Mouse (Mus musculus): ENCODE data around the gene Cdh15. TPM values are rescaled to one million over a fixed set of nuclear protein-coding genes. Genes with fewer than 3 reads are reported as not detected.

Cdh15 gene
- polyA plus RNA-seq, 1 experiment from 2014 or later, result 0.59 TPM

GRCm38 (mm10) chr8:122834416-122834815 is 13.3 kb upstream of the Cdh15 start:
- H3K27ac ChIP-seq (ENCODE audit: low read depth, low read length), result no peak overlapping the region
- 91% methylated on average over 8 of the region's 8 CpGs for WGBS
- no peaks in the 10 kb centered on the region for H3K27me3 ChIP-seq (ENCODE audit: control insufficient read depth, insufficient read depth, low read length)
- ATAC-seq (ENCODE audit: low FRiP score), result no peak
- H3K36me3 ChIP-seq (ENCODE audit: control insufficient read depth, insufficient read depth, low read length), result no peaks in the 10 kb centered on the region
- H3K4me2 ChIP-seq, result no peak overlapping the region
- DNase-seq (ENCODE audit: low spot score, missing footprints), result peak; percentile 51
- H3K9me3 ChIP-seq (ENCODE audit: control insufficient read depth, low read length), result no peaks in the 10 kb centered on the region
- H3K9ac ChIP-seq (ENCODE audit: low read length), result no peak overlapping the region
- H3K4me3 ChIP-seq (ENCODE audit: low read depth, low read length), result no peak overlapping the region
- no peaks in the 10 kb centered on the region for H3K4me1 ChIP-seq (ENCODE audit: control insufficient read depth, insufficient read depth, low read length)

GRCm38 (mm10) chr8:122834971-122835370 is 12.8 kb upstream of the Cdh15 start:
- 37% methylated on average over 8 of the region's 8 CpGs for WGBS
- ATAC-seq (ENCODE audit: low FRiP score), result peak; percentile 67; the same call in 1 of the 2 replicates
- Histone ChIP-seq H3K4me2 (no peak overlapping the region), H3K4me3 (ENCODE audit: low read depth, low read length) (no peak overlapping the region), H3K36me3 (ENCODE audit: control insufficient read depth, insufficient read depth, low read length) (no peaks in the 10 kb centered on the region), H3K9me3 (ENCODE audit: control insufficient read depth, low read length) (no peaks in the 10 kb centered on the region), H3K27ac (ENCODE audit: low read depth, low read length) (no peak overlapping the region), H3K27me3 (ENCODE audit: control insufficient read depth, insufficient read depth, low read length) (no peaks in the 10 kb centered on the region), H3K9ac (ENCODE audit: low read length) (no peak overlapping the region), H3K4me1 (ENCODE audit: control insufficient read depth, insufficient read depth, low read length) (peaks cover 3% of the 10 kb centered on the region)
- DNase-seq (ENCODE audit: low spot score, missing footprints), result peak; percentile 94

DNA sequence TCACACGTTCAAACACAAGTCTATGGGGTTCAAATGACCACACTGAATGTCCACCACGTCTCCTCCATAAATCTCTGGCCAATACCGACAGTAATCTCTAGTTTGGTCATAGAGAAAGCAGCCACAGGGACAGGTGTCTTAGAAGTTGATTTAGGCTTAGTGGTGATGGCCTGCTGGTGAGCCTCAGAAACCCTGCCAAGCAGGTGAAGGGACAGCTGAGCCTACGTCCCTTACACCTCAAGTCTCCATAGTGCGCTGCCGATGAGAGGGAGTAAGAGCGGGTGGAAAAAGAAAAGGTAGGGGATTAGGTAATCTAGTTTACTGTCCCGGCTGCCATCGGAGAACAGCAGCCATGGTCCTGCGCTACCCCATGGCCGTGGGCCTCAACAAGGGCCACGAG is 11.6 kb upstream of the Cdh15 start:
- ATAC-seq (ENCODE audit: low FRiP score) (no peak), DNase-seq (ENCODE audit: low spot score, missing footprints) (peak; percentile 39)
- no peak overlapping the region for H3K27ac ChIP-seq (ENCODE audit: low read depth, low read length)
- no peak overlapping the region for H3K4me2 ChIP-seq
- H3K4me3 ChIP-seq (ENCODE audit: low read depth, low read length), result no peak overlapping the region
- H3K9me3 ChIP-seq (ENCODE audit: control insufficient read depth, low read length), result no peaks in the 10 kb centered on the region
- WGBS, result 86% methylated on average over 12 of the region's 12 CpGs
- H3K9ac ChIP-seq (ENCODE audit: low read length), result no peak overlapping the region
- peaks cover 3% of the 10 kb centered on the region for H3K4me1 ChIP-seq (ENCODE audit: control insufficient read depth, insufficient read depth, low read length)
- H3K36me3 ChIP-seq (ENCODE audit: control insufficient read depth, insufficient read depth, low read length), result no peaks in the 10 kb centered on the region
- H3K27me3 ChIP-seq (ENCODE audit: control insufficient read depth, insufficient read depth, low read length), result no peaks in the 10 kb centered on the region

DNA sequence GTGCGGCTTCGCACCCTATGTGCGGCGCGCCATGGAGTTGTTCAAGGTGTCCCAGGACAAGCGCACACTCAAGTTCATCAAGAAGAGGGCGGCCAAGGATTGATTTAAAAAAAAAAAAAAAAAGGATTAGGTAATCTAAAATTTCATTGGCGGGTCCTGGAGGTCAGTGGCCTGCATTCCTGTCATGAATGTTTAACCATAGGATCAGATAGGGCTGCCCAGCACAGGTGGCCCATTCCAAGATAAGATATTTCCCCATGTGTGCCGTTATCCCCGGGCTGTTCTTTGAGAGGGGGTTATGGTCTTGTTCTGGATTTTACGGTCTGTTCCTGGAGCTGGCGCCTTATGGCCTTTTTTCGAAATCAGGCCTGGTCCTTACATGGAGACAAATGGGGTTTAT is 11.1 kb upstream of the Cdh15 start:
- Histone ChIP-seq H3K9ac (ENCODE audit: low read length) (no peak overlapping the region), H3K4me2 (no peak overlapping the region), H3K36me3 (ENCODE audit: control insufficient read depth, insufficient read depth, low read length) (no peaks in the 10 kb centered on the region), H3K9me3 (ENCODE audit: control insufficient read depth, low read length) (no peaks in the 10 kb centered on the region), H3K27me3 (ENCODE audit: control insufficient read depth, insufficient read depth, low read length) (no peaks in the 10 kb centered on the region), H3K27ac (ENCODE audit: low read depth, low read length) (no peak overlapping the region), H3K4me1 (ENCODE audit: control insufficient read depth, insufficient read depth, low read length) (peaks cover 3% of the 10 kb centered on the region), H3K4me3 (ENCODE audit: low read depth, low read length) (no peak overlapping the region)
- ATAC-seq (ENCODE audit: low FRiP score), result no peak
- WGBS, result 92% methylated on average over 13 of the region's 13 CpGs
- DNase-seq (ENCODE audit: low spot score, missing footprints), result no peak

GRCm38 (mm10) chr8:122844161-122844560 is 3.6 kb upstream of the Cdh15 start:
- Histone ChIP-seq H3K4me3 (ENCODE audit: low read depth, low read length) (no peak overlapping the region), H3K27ac (ENCODE audit: low read depth, low read length) (no peak overlapping the region), H3K4me1 (ENCODE audit: control insufficient read depth, insufficient read depth, low read length) (peaks cover 3% of the 10 kb centered on the region), H3K4me2 (no peak overlapping the region), H3K9ac (ENCODE audit: low read length) (no peak overlapping the region), H3K27me3 (ENCODE audit: control insufficient read depth, insufficient read depth, low read length) (no peaks in the 10 kb centered on the region), H3K9me3 (ENCODE audit: control insufficient read depth, low read length) (no peaks in the 10 kb centered on the region), H3K36me3 (ENCODE audit: control insufficient read depth, insufficient read depth, low read length) (no peaks in the 10 kb centered on the region)
- 83% methylated on average over 3 of the region's 3 CpGs for WGBS
- ATAC-seq (ENCODE audit: low FRiP score) (no peak), DNase-seq (ENCODE audit: low spot score, missing footprints) (no peak)

- Histone ChIP-seq H3K36me3 (ENCODE audit: control insufficient read depth, insufficient read depth, low read length) (no peaks in the 10 kb centered on the region), H3K4me3 (ENCODE audit: low read depth, low read length) (no peak overlapping the region), H3K4me2 (no peak overlapping the region), H3K27me3 (ENCODE audit: control insufficient read depth, insufficient read depth, low read length) (no peaks in the 10 kb centered on the region), H3K9ac (ENCODE audit: low read length) (no peak overlapping the region), H3K27ac (ENCODE audit: low read depth, low read length) (no peak overlapping the region), H3K9me3 (ENCODE audit: control insufficient read depth, low read length) (no peaks in the 10 kb centered on the region), H3K4me1 (ENCODE audit: control insufficient read depth, insufficient read depth, low read length) (no peaks in the 10 kb centered on the region; the same call in 1 of the 2 replicates)
- 83% methylated on average over 4 of the region's 4 CpGs for WGBS
- ATAC-seq (ENCODE audit: low FRiP score) (no peak), DNase-seq (ENCODE audit: low spot score, missing footprints) (no peak)
Measured at GRCm38 (mm10) chr8:122845662-122846061, 2.1 kb upstream of the Cdh15 start.

- WGBS, result 71% methylated on average over 10 of the region's 11 CpGs
Measured at GRCm38 (mm10) chr8:122849152-122849910, 1.6 kb downstream of the Cdh15 start.

DNA sequence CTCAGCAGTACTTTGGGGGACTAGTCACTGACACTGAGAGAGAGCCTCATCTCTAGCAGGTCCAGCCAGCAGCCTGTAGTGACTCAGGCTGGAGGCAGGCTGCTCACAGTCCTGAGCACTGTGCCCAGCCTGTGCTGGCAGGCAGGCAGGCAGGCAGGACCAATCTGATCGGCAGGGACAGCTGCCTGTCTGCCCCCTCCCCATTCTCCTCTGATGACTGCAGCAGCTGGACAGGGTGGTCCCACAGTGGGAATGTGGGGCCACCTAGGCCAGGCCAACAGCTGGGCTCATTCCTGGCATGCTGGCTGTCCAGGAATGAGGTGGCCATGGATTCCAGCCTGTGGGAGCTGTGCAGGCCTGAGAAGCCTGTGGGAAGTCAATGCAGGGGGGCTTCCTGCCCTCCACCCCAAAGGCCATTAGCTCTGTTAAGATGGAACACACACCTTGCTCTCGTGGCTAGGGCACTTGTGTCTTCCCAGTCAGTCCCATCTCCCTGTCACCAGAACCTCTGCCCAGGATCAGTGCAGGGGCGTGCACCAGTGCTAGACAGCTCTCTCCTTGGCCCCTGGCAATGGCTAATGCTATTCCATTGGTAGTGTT is 3.0 kb downstream of the Cdh15 start:
- 66% methylated on average over 3 of the region's 3 CpGs for WGBS
- Histone ChIP-seq H3K27me3 (ENCODE audit: control insufficient read depth, insufficient read depth, low read length) (no peaks in the 10 kb centered on the region), H3K4me2 (no peak overlapping the region), H3K36me3 (ENCODE audit: control insufficient read depth, insufficient read depth, low read length) (no peaks in the 10 kb centered on the region), H3K9me3 (ENCODE audit: control insufficient read depth, low read length) (no peaks in the 10 kb centered on the region), H3K4me1 (ENCODE audit: control insufficient read depth, insufficient read depth, low read length) (peaks cover 11% of the 10 kb centered on the region), H3K4me3 (ENCODE audit: low read depth, low read length) (no peak overlapping the region), H3K9ac (ENCODE audit: low read length) (no peak overlapping the region), H3K27ac (ENCODE audit: low read depth, low read length) (no peak overlapping the region)
- DNase-seq (ENCODE audit: low spot score, missing footprints), result no peak
- no peak for ATAC-seq (ENCODE audit: low FRiP score)

More at GRCm38 (mm10) chr8:122849152-122849910, 1.6 kb downstream of the Cdh15 start:
- no peak overlapping the region for H3K4me3 ChIP-seq (ENCODE audit: low read depth, low read length)
- no peak for DNase-seq (ENCODE audit: low spot score, missing footprints)
- no peaks in the 10 kb centered on the region for H3K27me3 ChIP-seq (ENCODE audit: control insufficient read depth, insufficient read depth, low read length)
- H3K4me2 ChIP-seq, result no peak overlapping the region
- no peaks in the 10 kb centered on the region for H3K9me3 ChIP-seq (ENCODE audit: control insufficient read depth, low read length)
- no peaks in the 10 kb centered on the region for H3K36me3 ChIP-seq (ENCODE audit: control insufficient read depth, insufficient read depth, low read length)
- H3K9ac ChIP-seq (ENCODE audit: low read length), result no peak overlapping the region
- peaks cover 11% of the 10 kb centered on the region for H3K4me1 ChIP-seq (ENCODE audit: control insufficient read depth, insufficient read depth, low read length)
- ATAC-seq (ENCODE audit: low FRiP score), result no peak
- H3K27ac ChIP-seq (ENCODE audit: low read depth, low read length), result no peak overlapping the region

GRCm38 (mm10) chr8:122851692-122852545 is 4.2 kb downstream of the Cdh15 start:
- peaks cover 11% of the 10 kb centered on the region for H3K4me1 ChIP-seq (ENCODE audit: control insufficient read depth, insufficient read depth, low read length)
- ATAC-seq (ENCODE audit: low FRiP score), result no peak

More at GRCm38 (mm10) chr8:122851692-122852545, 4.2 kb downstream of the Cdh15 start:
- 81% methylated on average over 12 of the region's 12 CpGs for WGBS
- Histone ChIP-seq H3K4me3 (ENCODE audit: low read depth, low read length) (no peak overlapping the region), H3K9me3 (ENCODE audit: control insufficient read depth, low read length) (no peaks in the 10 kb centered on the region), H3K9ac (ENCODE audit: low read length) (no peak overlapping the region), H3K4me2 (no peak overlapping the region), H3K27me3 (ENCODE audit: control insufficient read depth, insufficient read depth, low read length) (no peaks in the 10 kb centered on the region), H3K27ac (ENCODE audit: low read depth, low read length) (no peak overlapping the region), H3K36me3 (ENCODE audit: control insufficient read depth, insufficient read depth, low read length) (no peaks in the 10 kb centered on the region)
- DNase-seq (ENCODE audit: low spot score, missing footprints), result no peak
